Mouse (Mus musculus): Measurements from ENCODE around the gene Kank3. TPM values are rescaled to one million over a fixed set of nuclear protein-coding genes. Genes with fewer than 3 reads are reported as not detected.
A peak's percentile ranks its signal among the peaks of the same experiment; 100 is the strongest.

The Kank3 gene
- total RNA-seq (2014; rRNA removed) (19.8 and 38.4 TPM in 2 replicates), polyA plus RNA-seq (2015; fragmentation: Nextera tagmentation; extraction: Ambion mirVana) (46.2 and 50.0 TPM in 2 replicates)

- Histone ChIP-seq H3K4me1 (ENCODE audit: insufficient read depth, low read length) (no peaks in the 10 kb centered on the region), H3K9ac (replicated peaks; ENCODE audit: low read length, poor library complexity, severe bottlenecking) (peak within 1 kb of the TSS; percentile 60), H3K27ac (ENCODE audit: low read depth, low read length) (peak within 1 kb of the TSS; percentile 26; the same call in 1 of the 2 replicates), H3K4me3 (ENCODE audit: low read depth, low read length) (peak within 1 kb of the TSS; percentile 54), H3K4me2 (ENCODE audit: low read depth, low read length, poor library complexity, severe bottlenecking) (peak within 1 kb of the TSS; percentile 77), H3K9me3 (ENCODE audit: low read length) (no peaks in the 10 kb centered on the region), H3K36me3 (ENCODE audit: insufficient read depth, low read length) (no peaks in the 10 kb centered on the region), H3K27me3 (ENCODE audit: insufficient read depth, low read length) (no peaks in the 10 kb centered on the region)
- TF ChIP-seq CTCF (IDR thresholded peaks at IDR 0.05), result no peak; the same call in 1 of the 2 replicates
- peak; percentile 97 for DNase-seq (ENCODE audit: low spot score)
- 1% methylated on average over 36 of the region's 36 CpGs for WGBS
- peak; percentile 98 for ATAC-seq (ENCODE audit: low FRiP score)
Observed at GRCm38 (mm10) chr17:33810334-33811141, at the start of gene Kank3. Kank3 (plus strand) TSS chr17:33810519.

GRCm38 (mm10) chr17:33766389-33766788 is 43.9 kb upstream of the Kank3 start:
- no peak for TF ChIP-seq CTCF (IDR thresholded peaks at IDR 0.05)
- no peaks in the 10 kb centered on the region for H3K36me3 ChIP-seq (ENCODE audit: insufficient read depth, low read length)
- H3K4me2 ChIP-seq (ENCODE audit: low read depth, low read length, poor library complexity, severe bottlenecking), result no peak overlapping the region
- DNase-seq (ENCODE audit: low spot score) (no peak), ATAC-seq (ENCODE audit: low FRiP score) (no peak)
- no peaks in the 10 kb centered on the region for H3K4me1 ChIP-seq (ENCODE audit: insufficient read depth, low read length)
- H3K9me3 ChIP-seq (ENCODE audit: low read length), result no peaks in the 10 kb centered on the region
- no peak overlapping the region for H3K4me3 ChIP-seq (ENCODE audit: low read depth, low read length)
- no peak overlapping the region for H3K9ac ChIP-seq (replicated peaks; ENCODE audit: low read length, poor library complexity, severe bottlenecking)
- WGBS, result 77% methylated on average over 3 of the region's 3 CpGs
- peaks cover 2% of the 10 kb centered on the region; the same call in 1 of the 2 replicates for H3K27me3 ChIP-seq (ENCODE audit: insufficient read depth, low read length)
- no peak overlapping the region for H3K27ac ChIP-seq (ENCODE audit: low read depth, low read length)

- H3K4me3 ChIP-seq (ENCODE audit: low read depth, low read length), result no peak overlapping the region
- no peak for ATAC-seq (ENCODE audit: low FRiP score)
- no peaks in the 10 kb centered on the region for H3K4me1 ChIP-seq (ENCODE audit: insufficient read depth, low read length)
- TF ChIP-seq CTCF (IDR thresholded peaks at IDR 0.05), result no peak
- H3K9me3 ChIP-seq (ENCODE audit: low read length), result no peaks in the 10 kb centered on the region
- 93% methylated on average over 4 of the region's 4 CpGs for WGBS
- no peak overlapping the region for H3K9ac ChIP-seq (replicated peaks; ENCODE audit: low read length, poor library complexity, severe bottlenecking)
- 0 out of 2 replicates have a peak, but pooled peaks cover 3% of the 10 kb centered on the region for H3K36me3 ChIP-seq (ENCODE audit: insufficient read depth, low read length)
- H3K27me3 ChIP-seq (ENCODE audit: insufficient read depth, low read length), result no peaks in the 10 kb centered on the region
- DNase-seq (ENCODE audit: low spot score), result no peak
- H3K27ac ChIP-seq (ENCODE audit: low read depth, low read length), result no peak overlapping the region
- H3K4me2 ChIP-seq (ENCODE audit: low read depth, low read length, poor library complexity, severe bottlenecking), result no peak overlapping the region
Observed at GRCm38 (mm10) chr17:33771617-33772016, 38.7 kb upstream of the Kank3 start.

GRCm38 (mm10) chr17:33773426-33773825 is 36.9 kb upstream of the Kank3 start:
- Histone ChIP-seq H3K36me3 (ENCODE audit: insufficient read depth, low read length) (peaks cover 7% of the 10 kb centered on the region; the same call in 1 of the 2 replicates), H3K4me2 (ENCODE audit: low read depth, low read length, poor library complexity, severe bottlenecking) (no peak overlapping the region), H3K27ac (ENCODE audit: low read depth, low read length) (no peak overlapping the region), H3K9ac (replicated peaks; ENCODE audit: low read length, poor library complexity, severe bottlenecking) (no peak overlapping the region), H3K27me3 (ENCODE audit: insufficient read depth, low read length) (no peaks in the 10 kb centered on the region), H3K9me3 (ENCODE audit: low read length) (no peaks in the 10 kb centered on the region), H3K4me1 (ENCODE audit: insufficient read depth, low read length) (no peaks in the 10 kb centered on the region), H3K4me3 (ENCODE audit: low read depth, low read length) (no peak overlapping the region)
- ATAC-seq (ENCODE audit: low FRiP score), result no peak
- WGBS, result 84% methylated on average over 6 of the region's 6 CpGs
- DNase-seq (ENCODE audit: low spot score), result no peak
- no peak for TF ChIP-seq CTCF (IDR thresholded peaks at IDR 0.05)

- H3K27ac ChIP-seq (ENCODE audit: low read depth, low read length), result no peak overlapping the region
- no peaks in the 10 kb centered on the region for H3K27me3 ChIP-seq (ENCODE audit: insufficient read depth, low read length)
- WGBS, result 88% methylated on average over 6 of the region's 6 CpGs
- no peak for DNase-seq (ENCODE audit: low spot score)
- no peak for ATAC-seq (ENCODE audit: low FRiP score)
- peaks cover 7% of the 10 kb centered on the region; the same call in 1 of the 2 replicates for H3K36me3 ChIP-seq (ENCODE audit: insufficient read depth, low read length)
- no peaks in the 10 kb centered on the region for H3K9me3 ChIP-seq (ENCODE audit: low read length)
- H3K4me1 ChIP-seq (ENCODE audit: insufficient read depth, low read length), result no peaks in the 10 kb centered on the region
- TF ChIP-seq CTCF (IDR thresholded peaks at IDR 0.05), result no peak
- H3K4me2 ChIP-seq (ENCODE audit: low read depth, low read length, poor library complexity, severe bottlenecking), result no peak overlapping the region
- no peak overlapping the region for H3K9ac ChIP-seq (replicated peaks; ENCODE audit: low read length, poor library complexity, severe bottlenecking)
- no peak overlapping the region for H3K4me3 ChIP-seq (ENCODE audit: low read depth, low read length)
Observed at GRCm38 (mm10) chr17:33773871-33774572, 36.3 kb upstream of the Kank3 start.
